Mouse (Mus musculus) olfactory bulb, adult 2 months (tissue): Measurements from ENCODE around the gene Arrb1.

Experiments
- CTCF ChIP-seq: fragments of 200-500 bp; IDR thresholded peaks from 2 replicates; pipeline ENCODE4 v1.5.1; 2012; ENCODE audit warnings: low read depth, mild to moderate bottlenecking, low read length, moderate library complexity; ENCODE audit not compliant: insufficient read depth
- POLR2A ChIP-seq: fragments of 200-500 bp; IDR thresholded peaks from 2 replicates; pipeline ENCODE4 v1.6.1; 2012; ENCODE audit warnings: mild to moderate bottlenecking, low read depth, low read length, moderate library complexity; ENCODE audit not compliant: insufficient read depth

- TF ChIP-seq POLR2A, result no peak
- no peak for TF ChIP-seq CTCF
Observed at GRCm38 (mm10) chr7:99592669-99593068, 57.4 kb downstream of the Arrb1 start.
